Mouse (Mus musculus): ENCODE results near the gene Mturn. TPM values are rescaled to one million over a fixed set of nuclear protein-coding genes. Genes with fewer than 3 reads are reported as not detected.
A peak's percentile ranks its signal among the peaks of the same experiment; 100 is the strongest.

The Mturn gene
- polyA plus RNA-seq, 1 experiment = 1.4 TPM

DNA sequence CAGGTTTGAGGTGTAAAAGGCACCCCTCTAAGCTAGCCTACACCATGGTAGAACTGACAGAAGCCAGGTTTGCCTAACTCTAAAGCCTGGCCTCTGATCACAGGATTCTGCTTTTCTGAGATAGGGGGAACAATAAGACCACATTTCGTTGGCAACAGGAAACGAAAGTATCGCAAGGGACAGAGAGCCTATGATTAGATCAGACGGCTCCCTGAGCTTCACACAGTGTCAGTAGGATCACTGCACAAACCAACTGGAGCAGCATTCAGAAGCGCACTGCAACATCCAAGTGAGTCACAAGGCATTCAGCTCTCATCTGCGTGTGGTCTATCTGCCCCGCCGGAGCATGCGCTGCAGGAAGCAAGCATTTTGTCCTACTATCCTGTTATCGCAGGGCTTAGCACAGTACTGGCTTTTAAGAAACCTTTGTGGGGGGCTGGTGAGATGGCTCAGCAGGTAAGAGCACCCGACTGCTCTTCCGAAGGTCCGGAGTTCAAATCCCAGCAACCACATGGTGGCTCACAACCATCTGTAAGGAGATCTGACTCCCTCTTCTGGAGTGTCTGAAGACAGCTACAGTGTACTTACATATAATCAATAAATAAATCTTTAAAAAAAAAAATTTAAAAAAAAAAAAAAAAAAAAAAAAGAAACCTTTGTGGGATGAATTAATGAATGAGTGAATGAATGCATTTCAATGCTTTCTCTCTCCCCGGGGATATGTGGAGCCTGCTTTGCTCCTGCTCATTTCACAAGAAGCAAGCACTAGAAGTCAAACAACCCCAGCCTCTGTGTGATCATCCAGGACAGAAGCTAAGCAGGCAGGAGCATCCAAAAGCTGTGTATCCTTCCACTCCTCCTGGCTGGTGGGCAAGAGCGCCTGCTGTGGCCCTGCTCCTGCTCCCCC lies 37.6 kb downstream of the Mturn start:
- H3K4me2 ChIP-seq (ENCODE audit: low read depth) = peak overlapping the region; percentile 64
- no peaks in the 10 kb centered on the region for H3K79me2 ChIP-seq (ENCODE audit: control insufficient read depth, insufficient read depth)
- H3ac ChIP-seq (ENCODE audit: control insufficient read depth, insufficient read length) = no peak overlapping the region
- H3K4me3 ChIP-seq = no peak overlapping the region
- H3K36me3 ChIP-seq (ENCODE audit: control insufficient read depth, insufficient read depth) = no peaks in the 10 kb centered on the region
- no peaks in the 10 kb centered on the region for H3K27me3 ChIP-seq (ENCODE audit: control insufficient read depth, insufficient read depth, insufficient read length)
- TF ChIP-seq MYOD1 (IDR thresholded peaks at IDR 0.05; ENCODE audit: control insufficient read depth in 1 of 3, insufficient read length in 2 of 3, low read depth in 2 of 3) (no peak), MYOG (IDR thresholded peaks at IDR 0.05; ENCODE audit: control insufficient read depth in 1 of 3, insufficient read depth in 1 of 3, insufficient read length in 2 of 3, low read depth in 2 of 3) (no peak)

DNA sequence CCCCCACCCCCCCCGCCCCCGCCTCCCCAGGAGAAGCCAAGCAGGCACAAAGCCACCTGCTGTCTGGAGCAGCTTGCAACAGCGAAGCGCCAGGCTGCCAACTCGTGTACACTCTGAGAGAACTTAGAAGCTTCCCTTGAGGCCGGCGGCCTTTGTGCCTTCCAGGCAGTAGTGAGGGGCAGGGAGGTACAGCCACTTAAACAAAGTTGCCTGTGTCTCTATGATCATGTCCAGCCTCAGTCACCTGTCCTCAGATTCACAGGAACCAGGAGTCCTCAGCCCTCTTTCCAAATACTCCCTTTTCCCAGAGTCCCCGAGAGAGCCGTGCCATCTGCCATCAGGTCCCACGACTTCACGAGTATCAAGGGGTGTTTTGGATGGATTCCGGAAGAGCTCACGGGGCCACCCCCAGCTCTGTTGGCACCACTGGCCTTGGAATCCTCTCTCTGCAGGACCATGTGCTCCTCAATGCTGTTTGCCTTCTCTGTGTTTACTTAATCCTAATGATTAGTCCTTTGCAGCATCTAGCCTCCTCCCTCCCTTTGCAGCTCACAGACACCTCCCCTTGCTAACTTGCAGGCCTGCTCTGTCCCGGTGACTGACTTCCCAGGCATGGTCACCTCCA lies 38.4 kb downstream of the Mturn start:
- H3K4me3 ChIP-seq = no peak overlapping the region

DNA sequence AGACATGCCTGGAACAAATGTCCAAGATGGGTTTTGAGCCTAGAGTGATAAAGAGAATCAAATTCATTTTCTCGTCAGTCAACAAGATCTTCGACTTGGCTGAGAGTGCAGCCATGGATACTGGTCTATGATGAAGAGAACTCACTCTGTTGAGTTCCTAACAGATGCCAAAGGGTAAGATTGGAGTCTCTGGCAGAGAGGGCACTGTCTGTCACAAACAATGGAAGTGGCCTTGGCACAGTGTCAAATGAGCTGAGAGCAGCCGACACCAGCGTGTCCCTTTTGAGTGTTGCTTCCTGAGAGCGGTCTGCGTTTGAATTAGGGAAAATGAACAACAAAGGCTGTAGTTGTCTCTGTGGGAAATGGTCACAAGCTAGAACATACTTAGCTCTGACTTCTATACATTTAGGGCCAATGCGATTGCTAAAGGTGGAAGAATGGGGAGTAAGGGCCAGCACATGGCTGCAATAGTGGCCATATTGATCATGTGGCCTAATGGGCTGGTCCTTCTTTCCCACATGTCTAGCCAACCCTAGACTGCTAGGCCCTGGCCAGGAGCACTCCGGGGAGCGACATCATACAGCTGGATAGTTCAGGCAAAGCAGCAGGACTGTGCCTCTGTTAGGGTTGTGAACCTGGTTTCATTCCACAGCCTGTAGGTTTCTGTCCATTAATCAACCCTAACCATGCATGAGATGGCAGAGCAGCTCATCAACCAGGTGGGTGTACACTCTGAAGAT lies 39.3 kb downstream of the Mturn start:
- Histone ChIP-seq H3K36me3 (ENCODE audit: control insufficient read depth, insufficient read depth) (no peaks in the 10 kb centered on the region), H3K27me3 (ENCODE audit: control insufficient read depth, insufficient read depth, insufficient read length) (no peaks in the 10 kb centered on the region), H3ac (ENCODE audit: control insufficient read depth, insufficient read length) (no peak overlapping the region), H3K4me3 (no peak overlapping the region), H3K4me2 (ENCODE audit: low read depth) (no peak overlapping the region), H3K79me2 (ENCODE audit: control insufficient read depth, insufficient read depth) (no peaks in the 10 kb centered on the region)
- TF ChIP-seq MYOD1 (IDR thresholded peaks at IDR 0.05; ENCODE audit: control insufficient read depth in 1 of 3, insufficient read length in 2 of 3, low read depth in 2 of 3) (no peak), USF1 (IDR thresholded peaks at IDR 0.05; ENCODE audit: low read depth) (no peak)

More for the DNA sequence above, 38.4 kb downstream of the Mturn start:
- Histone ChIP-seq H3K4me2 (ENCODE audit: low read depth) (peak overlapping the region; percentile 52), H3K27me3 (ENCODE audit: control insufficient read depth, insufficient read depth, insufficient read length) (no peaks in the 10 kb centered on the region), H3ac (ENCODE audit: control insufficient read depth, insufficient read length) (no peak overlapping the region), H3K36me3 (ENCODE audit: control insufficient read depth, insufficient read depth) (no peaks in the 10 kb centered on the region), H3K79me2 (ENCODE audit: control insufficient read depth, insufficient read depth) (no peaks in the 10 kb centered on the region)
- TF ChIP-seq E2F4 (IDR thresholded peaks at IDR 0.05; ENCODE audit: insufficient read depth) = no peak
- TF ChIP-seq TCF12 (IDR thresholded peaks at IDR 0.05; ENCODE audit: insufficient read depth, poor library complexity, severe bottlenecking) = no peak
- TF ChIP-seq CEBPB (IDR thresholded peaks at IDR 0.05; ENCODE audit: insufficient read depth, poor library complexity, severe bottlenecking) = no peak
- peak in 1 of 3 experiments; percentile 19 for TF ChIP-seq MYOD1 (IDR thresholded peaks at IDR 0.05; ENCODE audit: control insufficient read depth in 1 of 3, insufficient read length in 2 of 3, low read depth in 2 of 3)
- no peak for TF ChIP-seq MAX (IDR thresholded peaks at IDR 0.05; ENCODE audit: low read depth)

DNA sequence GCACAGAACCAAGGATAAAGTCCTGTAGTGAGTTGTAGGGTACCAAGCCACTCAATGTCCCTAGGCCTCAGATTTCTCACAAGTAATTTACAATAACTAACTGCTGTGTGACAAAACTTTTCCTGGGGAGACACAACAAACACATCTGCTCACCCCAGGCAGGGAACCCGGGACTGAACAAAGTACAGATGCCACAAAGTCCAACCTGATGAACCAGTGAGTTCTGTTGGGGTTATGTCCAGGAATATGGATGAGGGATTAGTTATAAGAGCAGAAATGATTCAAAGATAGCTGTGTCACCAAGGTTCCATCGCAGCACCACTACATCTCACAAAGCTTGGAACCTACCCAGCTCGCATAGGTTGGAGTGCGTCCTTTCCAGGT lies 39.8 kb downstream of the Mturn start:
- no peaks in the 10 kb centered on the region for H3K79me2 ChIP-seq (ENCODE audit: control insufficient read depth, insufficient read depth)
- no peak overlapping the region for H3ac ChIP-seq (ENCODE audit: control insufficient read depth, insufficient read length)
- H3K4me2 ChIP-seq (ENCODE audit: low read depth) = no peak overlapping the region
- no peaks in the 10 kb centered on the region for H3K27me3 ChIP-seq (ENCODE audit: control insufficient read depth, insufficient read depth, insufficient read length)
- H3K36me3 ChIP-seq (ENCODE audit: control insufficient read depth, insufficient read depth) = no peaks in the 10 kb centered on the region
- TF ChIP-seq MAX (IDR thresholded peaks at IDR 0.05; ENCODE audit: low read depth) = no peak
- TF ChIP-seq TCF12 (IDR thresholded peaks at IDR 0.05; ENCODE audit: insufficient read depth, poor library complexity, severe bottlenecking) = no peak
- no peak overlapping the region for H3K4me3 ChIP-seq

DNA sequence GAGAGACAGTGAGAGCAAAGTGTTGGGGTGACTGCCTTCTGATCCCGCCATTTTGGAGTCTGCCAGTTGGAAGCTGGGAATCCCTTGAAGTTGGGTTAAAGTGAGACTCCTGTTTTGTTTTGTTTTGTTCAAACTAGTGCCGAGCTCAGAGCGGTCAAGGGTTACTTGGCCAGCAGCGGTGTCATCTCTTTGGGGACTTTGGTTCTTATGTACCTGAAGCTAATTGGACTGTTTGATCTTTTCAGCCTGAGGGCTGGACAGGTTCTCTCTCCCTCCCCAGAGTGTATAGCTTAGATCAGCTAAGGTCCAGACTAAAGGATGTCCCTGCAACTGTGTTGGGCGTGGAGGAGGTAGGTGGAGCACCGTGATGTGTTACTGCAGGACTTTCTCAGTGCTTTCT lies 44.9 kb downstream of the Mturn start:
- Histone ChIP-seq H3K4me3 (no peak overlapping the region), H3K4me2 (ENCODE audit: low read depth) (no peak overlapping the region), H3K27me3 (ENCODE audit: control insufficient read depth, insufficient read depth, insufficient read length) (no peaks in the 10 kb centered on the region), H3K79me2 (ENCODE audit: control insufficient read depth, insufficient read depth) (no peaks in the 10 kb centered on the region), H3K36me3 (ENCODE audit: control insufficient read depth, insufficient read depth) (no peaks in the 10 kb centered on the region), H3ac (ENCODE audit: control insufficient read depth, insufficient read length) (no peak overlapping the region)
- no peak for TF ChIP-seq USF1 (IDR thresholded peaks at IDR 0.05; ENCODE audit: low read depth)
- no peak for TF ChIP-seq POLR2AphosphoS2 (IDR thresholded peaks at IDR 0.05; ENCODE audit: insufficient read length, low read depth)
- no peak for TF ChIP-seq POLR2A (IDR thresholded peaks at IDR 0.05; ENCODE audit: insufficient read length, low read depth)
- no peak for TF ChIP-seq MYOD1 (IDR thresholded peaks at IDR 0.05; ENCODE audit: control insufficient read depth in 1 of 3, insufficient read length in 2 of 3, low read depth in 2 of 3)
- TF ChIP-seq MAX (IDR thresholded peaks at IDR 0.05; ENCODE audit: low read depth) = no peak
- TF ChIP-seq SRF (IDR thresholded peaks at IDR 0.05; ENCODE audit: control insufficient read depth, insufficient read length, low read depth) = no peak
- TF ChIP-seq TCF12 (IDR thresholded peaks at IDR 0.05; ENCODE audit: insufficient read depth, poor library complexity, severe bottlenecking) = no peak
- TF ChIP-seq MYOG (IDR thresholded peaks at IDR 0.05; ENCODE audit: control insufficient read depth in 1 of 3, insufficient read depth in 1 of 3, insufficient read length in 2 of 3, low read depth in 2 of 3) = no peak
- TF ChIP-seq E2F4 (IDR thresholded peaks at IDR 0.05; ENCODE audit: insufficient read depth) = no peak
- no peak for TF ChIP-seq TCF3 (IDR thresholded peaks at IDR 0.05; ENCODE audit: insufficient read length, low read depth)
- TF ChIP-seq CEBPB (IDR thresholded peaks at IDR 0.05; ENCODE audit: insufficient read depth, poor library complexity, severe bottlenecking) = no peak
- TF ChIP-seq REST (IDR thresholded peaks at IDR 0.05; ENCODE audit: insufficient read depth, insufficient read length) = no peak
